Mouse (Mus musculus): Measurements from ENCODE around the gene Lrriq4.
A peak's percentile ranks its signal among the peaks of the same experiment; 100 is the strongest.

The Lrriq4 gene

GRCm38 (mm10) chr3:30644207-30644606 is at the start of gene Lrriq4:
Gene Lrriq4, plus strand, starts transcription at chr3:30644507.
- no peak for DNase-seq (ENCODE audit: low read depth)

- DNase-seq (ENCODE audit: low read depth), result no peak
These were observed 49.0 kb upstream of the Lrriq4 start for GRCm38 (mm10) chr3:30595111-30595832.

GRCm38 (mm10) chr3:30597271-30597670 is 47.0 kb upstream of the Lrriq4 start:
- no peak for DNase-seq (ENCODE audit: low read depth)

- no peak for DNase-seq (ENCODE audit: low read depth)
These were observed 44.4 kb upstream of the Lrriq4 start, which contains the start of gene Actrt3 for GRCm38 (mm10) chr3:30599711-30600545. Gene Actrt3, minus strand, starts transcription at chr3:30599939.

GRCm38 (mm10) chr3:30600717-30601116 is 43.6 kb upstream of the Lrriq4 start:
- DNase-seq (ENCODE audit: low read depth), result no peak

- DNase-seq (ENCODE audit: low read depth), result peak; percentile 73
These were observed 43.1 kb upstream of the Lrriq4 start for GRCm38 (mm10) chr3:30601175-30601574.

- no peak for DNase-seq (ENCODE audit: low read depth)
These were observed 42.7 kb upstream of the Lrriq4 start for GRCm38 (mm10) chr3:30601610-30602064.

- peak; percentile 87 for DNase-seq (ENCODE audit: low read depth)
These were observed 42.1 kb upstream of the Lrriq4 start, which contains the start of gene Mynn for GRCm38 (mm10) chr3:30602065-30602739. Gene Mynn, plus strand, starts transcription at chr3:30602065.

GRCm38 (mm10) chr3:30602740-30603098 is 41.6 kb upstream of the Lrriq4 start:
- peak; percentile 72 for DNase-seq (ENCODE audit: low read depth)

GRCm38 (mm10) chr3:30603256-30603655 is 41.1 kb upstream of the Lrriq4 start:
- no peak for DNase-seq (ENCODE audit: low read depth)

GRCm38 (mm10) chr3:30608999-30609398 is 35.3 kb upstream of the Lrriq4 start:
- no peak for DNase-seq (ENCODE audit: low read depth)

- DNase-seq (ENCODE audit: low read depth), result no peak
These were observed 33.4 kb upstream of the Lrriq4 start for GRCm38 (mm10) chr3:30610930-30611329.

GRCm38 (mm10) chr3:30620132-30620531 is 24.2 kb upstream of the Lrriq4 start:
- DNase-seq (ENCODE audit: low read depth), result no peak

- DNase-seq (ENCODE audit: low read depth), result no peak
These were observed 10.6 kb upstream of the Lrriq4 start for GRCm38 (mm10) chr3:30633681-30634080.

GRCm38 (mm10) chr3:30635629-30636028 is 8.7 kb upstream of the Lrriq4 start:
- no peak for DNase-seq (ENCODE audit: low read depth)

- DNase-seq (ENCODE audit: low read depth), result no peak
These were observed 2.5 kb downstream of the Lrriq4 start for GRCm38 (mm10) chr3:30646761-30647160.

- peak; percentile 65 for DNase-seq (ENCODE audit: low read depth)
These were observed 3.3 kb downstream of the Lrriq4 start, which contains the start of gene Lrrc34 for GRCm38 (mm10) chr3:30647440-30648090. Gene Lrrc34, minus strand, starts transcription at chr3:30647869.

GRCm38 (mm10) chr3:30648466-30648865 is 4.2 kb downstream of the Lrriq4 start:
- no peak for DNase-seq (ENCODE audit: low read depth)

GRCm38 (mm10) chr3:30650062-30650841 is 5.9 kb downstream of the Lrriq4 start:
- no peak for DNase-seq (ENCODE audit: low read depth)

- DNase-seq (ENCODE audit: low read depth), result no peak
These were observed 11.6 kb downstream of the Lrriq4 start for GRCm38 (mm10) chr3:30655937-30656336.

- no peak for DNase-seq (ENCODE audit: low read depth)
These were observed 14.2 kb downstream of the Lrriq4 start for GRCm38 (mm10) chr3:30658486-30658885.

Data from c-Kit-positive CD71-negative TER-119-negative erythroid progenitor cells, embryonic 14.5 days (primary cell).